Mouse (Mus musculus): Measurements from ENCODE around the gene Pacsin3.

DNA sequence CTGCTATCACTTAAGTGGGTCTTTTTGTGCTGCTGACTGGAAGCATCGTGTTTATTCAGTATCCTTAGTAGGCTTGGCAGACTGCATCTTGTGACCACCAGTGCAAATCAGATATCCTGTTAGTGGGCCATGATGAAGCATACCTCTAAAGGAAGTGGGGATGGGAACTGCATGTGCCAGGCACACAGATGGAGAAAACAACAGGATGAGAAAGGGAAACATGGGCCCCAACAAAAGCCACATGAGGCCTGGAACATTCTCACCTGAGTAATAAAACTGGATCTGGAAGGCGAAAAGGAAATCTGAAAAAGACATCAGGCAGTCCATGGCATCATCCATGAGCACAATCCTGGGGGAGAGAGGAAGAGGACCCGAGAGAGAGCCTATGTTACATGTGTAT, 28.2 kb downstream of the Pacsin3 start:
- TF ChIP-seq EP300 (IDR thresholded peaks at IDR 0.05; ENCODE audit: insufficient read depth, low read depth, low read length), result no peak
- no peak for TF ChIP-seq CTCF (IDR thresholded peaks at IDR 0.05; ENCODE audit: low read depth, low read length)
- no peak for TF ChIP-seq POLR2A (IDR thresholded peaks at IDR 0.05; ENCODE audit: insufficient read depth, low read length)

Measured in ES-Bruce4 (cell line).